Mouse (Mus musculus) small intestine, adult 2 months (tissue): ENCODE measurements around the gene Slc25a47. TPM values are rescaled to one million over a fixed set of nuclear protein-coding genes. Genes with fewer than 3 reads are reported as not detected.
A peak's percentile ranks its signal among the peaks of the same experiment; 100 is the strongest.

Experiments used
- H3K27ac ChIP-seq: fragments of 200-500 bp; 2 replicates; pipeline ENCODE4 v1.5.1; 2012; ENCODE audit warnings: low read depth, low read length, control low read depth, inconsistent platforms; ENCODE audit not compliant: insufficient read depth
- H3K27me3 ChIP-seq: fragments of 200-500 bp; 2 replicates; pipeline ENCODE4 v1.6.1; 2012; ENCODE audit warnings: mild to moderate bottlenecking, moderate library complexity, low read length, inconsistent platforms; ENCODE audit not compliant: control insufficient read depth, insufficient read depth
- H3K36me3 ChIP-seq: fragments of 200-500 bp; 2 replicates; pipeline ENCODE4 v1.6.1; 2012; ENCODE audit warnings: mild to moderate bottlenecking, low read length, control low read depth, inconsistent platforms; ENCODE audit not compliant: control insufficient read depth, insufficient read depth
- H3K4me1 ChIP-seq: fragments of 200-500 bp; 2 replicates; pipeline ENCODE4 v1.6.1; 2012; ENCODE audit warnings: low read length, inconsistent platforms, mixed read lengths; ENCODE audit not compliant: control insufficient read depth, insufficient read depth, insufficient read length
- H3K4me3 ChIP-seq: fragments of 200-500 bp; 2 replicates; pipeline ENCODE4 v1.5.1; 2012; ENCODE audit warnings: low read depth, mild to moderate bottlenecking, control low read depth, inconsistent platforms, low read length, moderate library complexity
- CTCF ChIP-seq: fragments of 200-500 bp; IDR thresholded peaks from 2 replicates; pipeline ENCODE4 v1.5.1; 2012; ENCODE audit warnings: low read depth, mild to moderate bottlenecking, control low read depth, inconsistent platforms, low read length, moderate library complexity, mixed read lengths; ENCODE audit not compliant: insufficient replicate concordance, insufficient read length; ENCODE audit errors: extremely low read depth
- POLR2A ChIP-seq: fragments of 200-500 bp; IDR thresholded peaks from 2 replicates; pipeline ENCODE4 v1.6.1; 2012; ENCODE audit warnings: low read depth, mild to moderate bottlenecking, control low read depth, inconsistent platforms, low read length, moderate library complexity
- WGBS: fragments of 180-500 bp; shearing (Covaris S2); methylation state at CpG from one replicate; pipeline ENCODE4 v1.1.7; 2018; 5-methylcytosine and 5-hydroxymethylcytosine counted together
- polyA plus RNA-seq: library from polyadenylated mRNA; depleted of rRNA; stranded (reverse); fragments of >200 nt; gene quantifications from 2 replicates; pipeline ENCODE4 v1.2.3, GENCODE M21; 2012

The Slc25a47 gene
- polyA plus RNA-seq, 1 experiment, result 7.9 TPM

GRCm38 (mm10) chr12:108893715-108894431 lies 58.0 kb downstream of the Slc25a47 start, which contains the start of gene Wars:
Wars (minus strand) TSS chr12:108894174.
- H3K4me3 ChIP-seq, result peak within 1 kb of the TSS; percentile 81
- no peaks in the 10 kb centered on the region for H3K27me3 ChIP-seq
- peak within 1 kb of the TSS; percentile 76 for H3K27ac ChIP-seq
- under 1% methylated on average over 58 of the region's 58 CpGs for WGBS
- TF ChIP-seq POLR2A (peak; percentile 64), CTCF (no peak)
- H3K4me1 ChIP-seq, result peaks cover 6% of the 10 kb centered on the region; the same call in 1 of the 2 replicates
- peaks cover 9% of the 10 kb centered on the region; the same call in 1 of the 2 replicates for H3K36me3 ChIP-seq

GRCm38 (mm10) chr12:108894432-108894816 lies 58.6 kb downstream of the Slc25a47 start:
- Histone ChIP-seq H3K36me3 (peaks cover 9% of the 10 kb centered on the region; the same call in 1 of the 2 replicates), H3K4me3 (peak overlapping the region; percentile 81), H3K27ac (no peak overlapping the region), H3K4me1 (peaks cover 6% of the 10 kb centered on the region; the same call in 1 of the 2 replicates), H3K27me3 (no peaks in the 10 kb centered on the region)
- TF ChIP-seq CTCF (no peak), POLR2A (no peak)
- WGBS, result 1% methylated on average over 7 of the region's 7 CpGs

- H3K27ac ChIP-seq, result no peak overlapping the region
- TF ChIP-seq POLR2A, result no peak
- TF ChIP-seq CTCF, result peak; percentile 50; the same call in 1 of the 2 replicates
- 28% methylated on average over 3 of the region's 3 CpGs for WGBS
- no peak overlapping the region for H3K4me3 ChIP-seq
- H3K27me3 ChIP-seq, result no peaks in the 10 kb centered on the region
- no peaks in the 10 kb centered on the region for H3K36me3 ChIP-seq
- peaks cover 3% of the 10 kb centered on the region; the same call in 1 of the 2 replicates for H3K4me1 ChIP-seq
These were observed 60.2 kb downstream of the Slc25a47 start for GRCm38 (mm10) chr12:108896006-108896405.

GRCm38 (mm10) chr12:108901346-108901745 lies 65.5 kb downstream of the Slc25a47 start:
- Histone ChIP-seq H3K4me3 (no peak overlapping the region), H3K36me3 (no peaks in the 10 kb centered on the region), H3K27ac (no peak overlapping the region), H3K4me1 (no peaks in the 10 kb centered on the region), H3K27me3 (no peaks in the 10 kb centered on the region)
- 53% methylated on average over 5 of the region's 5 CpGs for WGBS
- TF ChIP-seq POLR2A, result no peak
- TF ChIP-seq CTCF, result no peak

- 30% methylated on average over 8 of the region's 8 CpGs for WGBS
These were observed 67.1 kb downstream of the Slc25a47 start for GRCm38 (mm10) chr12:108902940-108903339.

GRCm38 (mm10) chr12:108903600-108904275 lies 67.9 kb downstream of the Slc25a47 start:
- Histone ChIP-seq H3K4me3 (no peak overlapping the region), H3K4me1 (no peaks in the 10 kb centered on the region), H3K27ac (no peak overlapping the region), H3K36me3 (no peaks in the 10 kb centered on the region), H3K27me3 (no peaks in the 10 kb centered on the region)
- 80% methylated on average over 8 of the region's 8 CpGs for WGBS
- TF ChIP-seq POLR2A, result no peak
- TF ChIP-seq CTCF, result no peak

More at GRCm38 (mm10) chr12:108902940-108903339, 67.1 kb downstream of the Slc25a47 start:
- Histone ChIP-seq H3K27ac (no peak overlapping the region), H3K27me3 (no peaks in the 10 kb centered on the region), H3K4me3 (no peak overlapping the region), H3K4me1 (no peaks in the 10 kb centered on the region), H3K36me3 (no peaks in the 10 kb centered on the region)
- no peak for TF ChIP-seq POLR2A
- TF ChIP-seq CTCF, result peak; percentile 72; the same call in 1 of the 2 replicates

GRCm38 (mm10) chr12:108904276-108904653 lies 68.4 kb downstream of the Slc25a47 start:
- H3K27ac ChIP-seq, result no peak overlapping the region
- TF ChIP-seq POLR2A (no peak), CTCF (no peak)
- 46% methylated on average over 8 of the region's 8 CpGs for WGBS
- H3K4me3 ChIP-seq, result no peak overlapping the region
- no peaks in the 10 kb centered on the region for H3K4me1 ChIP-seq
- no peaks in the 10 kb centered on the region for H3K27me3 ChIP-seq
- H3K36me3 ChIP-seq, result no peaks in the 10 kb centered on the region
